Mouse (Mus musculus): ENCODE measurements around the gene Anapc1.

The Anapc1 gene

DNA sequence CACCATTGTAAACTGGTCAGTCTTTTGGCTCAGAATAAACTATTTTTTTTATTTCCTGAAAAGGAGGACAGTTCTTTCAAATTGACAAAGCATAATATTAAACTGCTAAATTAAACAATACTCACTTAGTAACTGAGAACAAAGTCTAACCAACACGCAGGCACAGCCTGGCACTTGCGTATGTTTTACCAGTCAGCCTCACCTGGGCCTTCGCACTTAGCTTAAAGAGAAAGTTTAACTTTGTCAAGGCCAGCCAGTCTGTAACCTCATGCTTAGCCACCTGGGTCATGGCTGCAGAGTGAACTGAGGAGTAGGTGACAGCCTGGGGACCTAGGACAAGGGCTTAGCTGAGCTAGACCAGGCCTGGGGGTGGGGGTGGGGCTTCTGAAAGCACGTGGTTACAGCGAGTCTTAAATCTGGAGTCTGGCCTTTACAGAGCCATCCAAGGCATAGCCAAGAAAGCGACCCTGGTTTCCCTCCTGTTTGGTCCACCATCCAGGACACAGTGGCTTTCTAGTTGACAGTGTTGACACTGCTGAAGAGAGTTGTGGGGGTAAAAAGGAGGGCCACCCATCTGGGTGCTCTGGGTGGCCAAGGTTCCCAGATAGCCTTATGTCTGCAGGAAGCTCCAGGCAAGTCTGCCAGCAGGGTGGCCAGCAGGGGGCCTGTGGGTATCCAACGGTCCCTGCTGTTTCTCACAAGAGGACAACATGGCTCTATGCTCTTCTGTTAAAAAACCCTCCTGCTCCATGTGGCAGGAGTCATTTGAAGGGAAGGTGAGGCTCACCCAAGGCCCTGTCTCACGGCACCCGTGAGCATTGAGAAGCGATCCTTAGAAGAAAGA lies 120.7 kb downstream of the Anapc1 start:
- DNase-seq (ENCODE audit: low spot score in 2 of 2): no peak

DNA sequence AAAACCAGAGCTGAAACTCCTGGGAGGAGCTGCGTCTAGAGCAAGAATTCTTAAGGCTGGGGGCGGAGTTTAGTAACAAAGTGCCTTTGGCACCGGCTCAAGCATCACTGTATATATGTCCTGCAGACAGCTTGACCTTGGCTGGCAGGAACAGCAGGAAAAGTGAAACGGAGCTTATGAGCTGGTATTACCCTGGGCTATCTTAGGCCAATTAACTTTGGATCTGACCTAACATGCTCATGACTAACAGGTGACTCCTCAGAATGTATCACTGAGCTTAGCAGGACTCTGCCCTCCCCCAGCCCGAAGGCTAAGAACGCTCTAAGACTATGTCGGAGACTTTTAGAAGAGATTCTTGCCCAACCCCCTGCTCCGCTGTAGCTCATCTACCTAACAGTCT lies 121.3 kb downstream of the Anapc1 start:
- DNase-seq (ENCODE audit: low spot score in 2 of 2): no peak

DNA sequence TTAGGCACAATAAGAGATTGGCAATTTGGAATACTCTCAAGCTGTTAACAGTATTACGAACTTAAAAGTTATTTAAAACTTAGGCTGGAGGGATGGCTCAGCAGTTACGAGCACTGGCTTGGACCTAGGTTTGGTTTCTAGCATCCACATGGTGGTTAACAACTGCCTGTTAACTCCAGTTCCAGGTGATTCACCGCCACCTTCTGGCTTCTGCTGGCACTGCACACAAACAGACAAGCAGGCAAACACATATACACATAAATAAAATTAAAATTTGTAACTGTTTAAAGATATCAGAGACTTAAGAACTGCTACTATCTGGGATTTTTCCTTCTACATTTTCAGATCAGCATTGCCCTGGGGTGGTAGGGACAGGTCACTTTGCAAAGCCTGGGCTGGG lies 123.0 kb downstream of the Anapc1 start:
- no peak for DNase-seq (ENCODE audit: low spot score in 2 of 2)
